Mouse (Mus musculus) stomach, postnatal 0 days (tissue): ENCODE measurements around the gene Shc1.

Experiments used
- CTCF ChIP-seq: IDR thresholded peaks from 2 replicates; pipeline ENCODE4 v1.5.1; 2016; ENCODE audit warnings: antibody characterized with exemption, low read depth, mild to moderate bottlenecking, moderate library complexity
- EP300 ChIP-seq: optimal IDR thresholded peaks from 2 replicates; pipeline ENCODE3; 2016; ENCODE audit warnings: antibody characterized with exemption

DNA sequence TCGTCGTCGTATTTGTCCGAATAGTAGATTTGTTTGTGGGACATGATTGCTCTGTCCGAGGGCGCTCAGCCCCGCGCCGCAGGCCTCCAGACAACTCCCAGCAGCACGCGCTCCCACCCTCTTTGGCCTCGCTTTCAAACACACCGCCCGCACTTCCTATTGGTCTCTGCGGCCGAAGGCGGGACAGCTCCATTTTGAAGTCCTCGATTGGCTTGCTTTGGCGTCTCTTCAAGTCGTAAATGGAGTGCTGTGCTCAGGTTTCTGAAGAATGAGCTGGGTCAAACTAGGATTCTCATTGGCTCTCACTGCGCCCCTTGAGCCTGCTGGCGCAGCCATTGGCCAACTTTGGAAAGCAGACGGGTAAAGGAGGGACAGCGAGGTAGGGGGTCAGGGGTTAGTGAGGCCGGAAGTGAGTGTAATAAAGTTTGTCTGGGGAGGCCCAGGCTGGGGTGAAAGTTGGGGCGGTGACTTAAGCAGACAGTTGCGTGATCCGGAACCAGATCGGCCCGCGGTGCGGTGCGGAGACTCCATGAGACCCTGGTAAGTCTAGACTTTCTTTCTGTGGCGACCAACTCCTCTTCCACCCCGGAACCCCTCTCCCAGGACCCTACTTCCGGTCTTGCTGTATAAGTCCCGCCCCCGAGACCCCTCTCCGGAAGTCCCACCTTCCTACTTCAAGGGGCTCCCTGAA is at the start of gene Shc1, which contains the start of gene Cks1b:
- no peak for TF ChIP-seq CTCF
- no peak for TF ChIP-seq EP300
